Comparison of ENCODE assay signal across 12 mouse cellular contexts in genomic region chr2:144641991-144642390, GRCm38 (mm10). TPM values are rescaled to one million over a fixed set of nuclear protein-coding genes. Genes with fewer than 3 reads are reported as not detected.
DNase-seq lines count a peak whose midpoint lies in the region; ATAC-seq and TF ChIP-seq lines count a peak whose summit lies in the region.
"Had no signal": no experiment of that assay in that cellular context is flagged by ENCODE, and none has a peak within 500 bp of the region (broad histone marks: within the 10 kb centered on the region; RNA-seq: fewer than 3 reads in every experiment).

No protein-coding gene starts in this region.

- no peak overlapping the region for H3K4me2 ChIP-seq in lung, postnatal 0 days (replicated peaks; ENCODE audit: low read depth, low read length)
- H3K4me2 ChIP-seq: hindbrain, embryonic 13.5 days had no signal

- no peak overlapping the region for H3K27ac ChIP-seq in lung, postnatal 0 days (ENCODE audit: low read length)
- H3K27ac ChIP-seq: hindbrain, embryonic 13.5 days had no signal

- no peaks in the 10 kb centered on the region for H3K9me3 ChIP-seq in lung, postnatal 0 days (ENCODE audit: low read length)
- H3K9me3 ChIP-seq: hindbrain, embryonic 13.5 days; megakaryocyte, embryonic 14.5 days had no signal

- peak; percentile 37 for DNase-seq in gastrocnemius, adult 18-20 months (ENCODE audit: low spot score)
- DNase-seq in gastrocnemius, postnatal 4 days (ENCODE audit: low spot score in 2 of 2) = no peak
- peak; percentile 10 for DNase-seq in lung, postnatal 0 days (ENCODE audit: low spot score)
- DNase-seq in lung, postnatal 14 days = no peak
- no peak for DNase-seq in frontal cortex, postnatal 25 days (ENCODE audit: low spot score in 2 of 2)
- DNase-seq in testis, postnatal 14 days (ENCODE audit: low spot score) = no peak
- DNase-seq: kidney, adult 8-10 months had no signal

- H3K9ac ChIP-seq in lung, postnatal 0 days (replicated peaks; ENCODE audit: low read depth) = no peak overlapping the region
- H3K9ac ChIP-seq: hindbrain, embryonic 13.5 days had no signal

- H3K4me3 ChIP-seq in lung, postnatal 0 days (ENCODE audit: low read depth, low read length) = no peak overlapping the region
- H3K4me3 ChIP-seq: erythroblast, embryonic 14.5 days; hindbrain, embryonic 13.5 days; megakaryocyte, embryonic 14.5 days had no signal

- H3K4me1 ChIP-seq in lung, postnatal 0 days (ENCODE audit: insufficient read depth, low read depth, low read length) = no peaks in the 10 kb centered on the region

- TF ChIP-seq CTCF in lung, postnatal 0 days (IDR thresholded peaks at IDR 0.05) = no peak

- H3K27me3 ChIP-seq in lung, postnatal 0 days (replicated peaks; ENCODE audit: insufficient read depth, low read length) = no peaks in the 10 kb centered on the region
- H3K27me3 ChIP-seq: hindbrain, embryonic 13.5 days; megakaryocyte, embryonic 14.5 days had no signal

- WGBS in lung, postnatal 0 days = 77% methylated on average over 4 of the region's 4 CpGs

- ATAC-seq in lung, postnatal 0 days = 0 out of 2 replicates have a peak, but pooled peaks have one; percentile 16
- ATAC-seq in granulocyte monocyte progenitor cell, adult 5-6 weeks (replicated peaks; ENCODE audit: poor library complexity, severe bottlenecking) = peak; percentile 86
- peak; percentile 44; the same call in 1 of the 2 replicates for ATAC-seq in monocyte, adult 5-6 weeks (replicated peaks; ENCODE audit: insufficient number of reproducible peaks, low FRiP score, low TSS enrichment, poor library complexity, severe bottlenecking)

- TF ChIP-seq EP300 in lung, postnatal 0 days (IDR thresholded peaks at IDR 0.05) = no peak

- no peaks in the 10 kb centered on the region for H3K36me3 ChIP-seq in lung, postnatal 0 days (ENCODE audit: insufficient read depth, low read length)
- H3K36me3 ChIP-seq: hindbrain, embryonic 13.5 days had no signal

RNA-seq across cellular contexts. Expression of gene Dtd1, which starts 42.3 kb away (rescaled TPM):
- 10 to 100 TPM; 13.1 to 13.5 TPM for total RNA-seq in gastrocnemius, adult 18-20 months (2021)
- 10 to 100 TPM; 11.9 to 12.9 TPM for total RNA-seq in gastrocnemius, postnatal 4 days (2021)
- 29.3 and 31.4 TPM in 2 replicates for polyA plus RNA-seq in lung, postnatal 0 days (2015; fragmentation: Nextera tagmentation; extraction: Ambion mirVana)
- total RNA-seq in granulocyte monocyte progenitor cell, adult 5-6 weeks (2014; fragmentation: Nextera tagmentation) = 31.2 and 39.9 TPM in 2 replicates
- total RNA-seq in granulocyte monocyte progenitor cell, adult 5-6 weeks (2017) = 43.9 and 75.9 TPM in 2 replicates
- 10.0 to 14.8 TPM (median 13.5 TPM) in 3 replicates for total RNA-seq in monocyte, adult 5-6 weeks (2017)

RNA-seq across cellular contexts. Expression of gene Smim26, which starts 48.1 kb away (rescaled TPM):
- 10 to 100 TPM; 75.6 to 87.0 TPM for total RNA-seq in gastrocnemius, adult 18-20 months (2021)
- total RNA-seq in gastrocnemius, postnatal 4 days (2021) = 10 to 100 TPM; 32.0 to 36.5 TPM
- 38.6 and 41.7 TPM in 2 replicates for polyA plus RNA-seq in lung, postnatal 0 days (2015; fragmentation: Nextera tagmentation; extraction: Ambion mirVana)
- 32.6 and 47.7 TPM in 2 replicates for total RNA-seq in granulocyte monocyte progenitor cell, adult 5-6 weeks (2014; fragmentation: Nextera tagmentation)
- total RNA-seq in granulocyte monocyte progenitor cell, adult 5-6 weeks (2017) = 15.6 and 30.0 TPM in 2 replicates
- 7.1 to 23.6 TPM (median 18.8 TPM) in 3 replicates for total RNA-seq in monocyte, adult 5-6 weeks (2017)
- polyA plus RNA-seq: erythroblast, embryonic 14.5 days had no signal

Comparison
In these comparisons a context has a peak if more than half of its experiments do, and no peak if none do; other contexts are left out.
1. DNase-seq: peak in gastrocnemius, adult 18-20 months (single experiment) and lung, postnatal 0 days (single experiment); none in gastrocnemius, postnatal 4 days (0 of 2), lung, postnatal 14 days (single experiment), frontal cortex, postnatal 25 days (0 of 2) and testis, postnatal 14 days (single experiment).
2. ATAC-seq: peak in every context shown above with its lines; median percentile 86 in granulocyte monocyte progenitor cell, adult 5-6 weeks; 44 in monocyte, adult 5-6 weeks; 16 in lung, postnatal 0 days.